16 mouse cellular contexts compared by ENCODE assay signal in the genomic region with DNA sequence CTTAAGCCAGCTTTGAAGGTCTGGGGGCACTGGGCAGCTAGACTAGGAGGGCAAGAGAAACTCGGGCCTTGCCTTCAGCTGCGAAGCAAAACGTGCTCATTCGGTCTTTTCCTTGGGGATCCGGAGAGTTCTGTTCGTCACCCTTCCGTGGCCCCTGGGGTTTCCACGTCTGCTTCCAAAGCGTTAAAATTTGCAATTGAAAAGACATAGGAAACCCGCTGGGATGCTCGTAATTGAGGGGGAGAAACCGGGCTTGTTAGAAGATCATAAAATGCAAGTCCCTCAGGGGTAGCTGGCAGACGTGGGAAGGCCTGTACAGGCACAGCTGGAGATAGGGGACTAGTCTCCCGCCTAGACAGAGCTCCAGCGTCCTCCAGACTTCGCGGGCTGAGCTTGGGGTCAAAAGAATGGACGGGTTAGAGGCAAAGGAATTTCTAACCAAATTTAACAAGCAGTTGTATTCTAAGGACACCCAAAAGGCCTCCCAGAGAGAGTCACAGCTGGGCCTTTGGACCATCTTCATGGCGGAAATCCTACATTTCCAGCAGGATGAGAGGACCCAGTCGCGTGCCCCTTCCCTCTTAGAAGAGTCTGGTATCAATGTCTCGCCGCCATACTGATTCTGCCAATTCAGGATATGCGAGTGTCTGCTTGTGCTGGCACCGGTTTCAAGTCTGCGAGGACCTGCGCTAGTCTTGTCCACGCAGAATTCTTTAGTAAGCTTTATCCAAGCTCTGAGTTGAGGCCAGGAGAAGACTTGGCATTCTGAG. TPM values are rescaled to one million over a fixed set of nuclear protein-coding genes. Genes with fewer than 3 reads are reported as not detected.
DNase-seq lines count a peak whose midpoint lies in the region; ATAC-seq and TF ChIP-seq lines count a peak whose summit lies in the region.
"Had no signal": no experiment of that assay in that cellular context is flagged by ENCODE, and none has a peak within 500 bp of the region (broad histone marks: within the 10 kb centered on the region; RNA-seq: fewer than 3 reads in every experiment).

No protein-coding gene starts in this region.

- intact Hi-C loops in left cerebral cortex, postnatal 14 days (cut with DNase I), result loop anchor here (5.0 to 10.0 kb wide), 3 partner anchors 102 to 845 kb away; partner anchors contain the start of gene Nkx2-4

- peaks cover 94% of the 10 kb centered on the region for H3K27me3 ChIP-seq in forebrain, embryonic 11.5 days (ENCODE audit: control insufficient read depth, insufficient read depth, low read length)
- H3K27me3 ChIP-seq in forebrain, embryonic 15.5 days, result peaks cover 93% of the 10 kb centered on the region
- H3K27me3 ChIP-seq in E14TG2a.4 (ENCODE audit: insufficient read depth, low read length), result peaks cover 96% of the 10 kb centered on the region
- peaks cover 92% of the 10 kb centered on the region for H3K27me3 ChIP-seq in embryonic facial prominence, embryonic 11.5 days (ENCODE audit: control insufficient read depth, insufficient read depth, low read length)
- peaks cover 97% of the 10 kb centered on the region for H3K27me3 ChIP-seq in midbrain, embryonic 12.5 days

- H3K27ac ChIP-seq in forebrain, embryonic 11.5 days (ENCODE audit: low read depth, low read length), result no peak overlapping the region; the same call in 1 of the 2 replicates
- H3K27ac ChIP-seq in forebrain, embryonic 15.5 days (replicated peaks), result no peak overlapping the region
- H3K27ac ChIP-seq in embryonic facial prominence, embryonic 11.5 days (replicated peaks; ENCODE audit: low read depth, low read length), result no peak overlapping the region
- H3K27ac ChIP-seq in midbrain, embryonic 12.5 days (replicated peaks), result peak overlapping the region; percentile 54
- H3K27ac ChIP-seq: heart, embryonic 13.5 days; limb, embryonic 15.5 days had no signal

- H3K4me3 ChIP-seq in forebrain, embryonic 11.5 days (ENCODE audit: low read depth, low read length), result no peak overlapping the region
- no peak overlapping the region for H3K4me3 ChIP-seq in forebrain, embryonic 15.5 days
- H3K4me3 ChIP-seq in E14TG2a.4 (replicated peaks; ENCODE audit: low read length), result peak overlapping the region; percentile 43; the same call in 1 of the 2 replicates
- no peak overlapping the region for H3K4me3 ChIP-seq in embryonic facial prominence, embryonic 11.5 days (ENCODE audit: low read depth, low read length)
- peak overlapping the region; percentile 22; the same call in 1 of the 2 replicates for H3K4me3 ChIP-seq in midbrain, embryonic 12.5 days
- H3K4me3 ChIP-seq: heart, embryonic 13.5 days; limb, embryonic 15.5 days had no signal

- H3K9ac ChIP-seq in forebrain, embryonic 11.5 days (ENCODE audit: low read length), result 0 out of 2 replicates have a peak overlapping the region, but pooled peaks have one; percentile 17
- no peak overlapping the region for H3K9ac ChIP-seq in forebrain, embryonic 15.5 days (replicated peaks)
- H3K9ac ChIP-seq in embryonic facial prominence, embryonic 11.5 days (replicated peaks; ENCODE audit: low read length), result no peak overlapping the region
- H3K9ac ChIP-seq in midbrain, embryonic 12.5 days (replicated peaks), result no peak overlapping the region
- H3K9ac ChIP-seq: heart, embryonic 13.5 days; limb, embryonic 15.5 days had no signal

- peaks cover 22% of the 10 kb centered on the region for H3K4me1 ChIP-seq in forebrain, embryonic 11.5 days (replicated peaks; ENCODE audit: control insufficient read depth, insufficient read depth, low read length)
- H3K4me1 ChIP-seq in forebrain, embryonic 15.5 days, result peaks cover 21% of the 10 kb centered on the region
- H3K4me1 ChIP-seq in E14TG2a.4 (replicated peaks; ENCODE audit: low read depth, low read length), result peaks cover 82% of the 10 kb centered on the region
- H3K4me1 ChIP-seq in embryonic facial prominence, embryonic 11.5 days (ENCODE audit: control insufficient read depth, insufficient read depth, low read length), result peaks cover 3% of the 10 kb centered on the region
- H3K4me1 ChIP-seq in midbrain, embryonic 12.5 days, result peaks cover 43% of the 10 kb centered on the region

- H3K4me2 ChIP-seq in forebrain, embryonic 11.5 days (ENCODE audit: low read depth, low read length, severe bottlenecking), result peak overlapping the region; percentile 8; the same call in 1 of the 2 replicates
- H3K4me2 ChIP-seq in forebrain, embryonic 15.5 days (replicated peaks), result no peak overlapping the region
- no peak overlapping the region for H3K4me2 ChIP-seq in embryonic facial prominence, embryonic 11.5 days (ENCODE audit: low read depth, low read length)
- peak overlapping the region; percentile 26 for H3K4me2 ChIP-seq in midbrain, embryonic 12.5 days (replicated peaks)
- H3K4me2 ChIP-seq: heart, embryonic 13.5 days; limb, embryonic 15.5 days had no signal

- ATAC-seq in forebrain, embryonic 11.5 days (replicated peaks; ENCODE audit: low FRiP score), result no peak
- ATAC-seq in forebrain, embryonic 15.5 days (replicated peaks), result no peak
- no peak for ATAC-seq in embryonic facial prominence, embryonic 11.5 days (replicated peaks; ENCODE audit: insufficient number of reproducible peaks, low FRiP score, low TSS enrichment, low read depth)
- ATAC-seq in midbrain, embryonic 12.5 days (ENCODE audit: low FRiP score, low read depth), result no peak

- no peaks in the 10 kb centered on the region for H3K36me3 ChIP-seq in forebrain, embryonic 11.5 days (ENCODE audit: control insufficient read depth, insufficient read depth, low read length)
- H3K36me3 ChIP-seq in forebrain, embryonic 15.5 days, result no peaks in the 10 kb centered on the region
- no peaks in the 10 kb centered on the region for H3K36me3 ChIP-seq in E14TG2a.4 (ENCODE audit: insufficient read depth, low read length)
- H3K36me3 ChIP-seq in embryonic facial prominence, embryonic 11.5 days (replicated peaks; ENCODE audit: control insufficient read depth, insufficient read depth, low read depth, low read length), result no peaks in the 10 kb centered on the region
- no peaks in the 10 kb centered on the region for H3K36me3 ChIP-seq in midbrain, embryonic 12.5 days
- H3K36me3 ChIP-seq: heart, embryonic 13.5 days; limb, embryonic 15.5 days had no signal

- DNase-seq in forebrain, embryonic 11.5 days (ENCODE audit: low spot score), result no peak
- peak; percentile 24 for DNase-seq in embryonic facial prominence, embryonic 11.5 days (ENCODE audit: low spot score)
- no peak for DNase-seq in left cerebral cortex, postnatal 14 days (ENCODE audit: low spot score in 2 of 2)
- DNase-seq in kidney, postnatal 10 days, result no peak
- DNase-seq in c-Kit-positive CD71-positive TER-119-positive erythroid progenitor cells, embryonic 14.5 days (ENCODE audit: low spot score), result no peak
- DNase-seq: adrenal gland, postnatal 10 days; cerebellum, postnatal 36 days; gastrocnemius, postnatal 10 days; kidney, postnatal 14 days had no signal

- TF ChIP-seq CTCF in E14TG2a.4 (conservative IDR thresholded peaks at IDR 0.05; ENCODE audit: low read length), result no peak

- 1% methylated on average over 28 of the region's 28 CpGs for WGBS in forebrain, embryonic 11.5 days
- 2% methylated on average over 28 of the region's 28 CpGs for WGBS in forebrain, embryonic 15.5 days
- WGBS in embryonic facial prominence, embryonic 11.5 days, result under 1% methylated on average over 28 of the region's 28 CpGs
- under 1% methylated on average over 28 of the region's 28 CpGs for WGBS in midbrain, embryonic 12.5 days

- no peaks in the 10 kb centered on the region for H3K9me3 ChIP-seq in forebrain, embryonic 11.5 days (ENCODE audit: control insufficient read depth, low read length)
- H3K9me3 ChIP-seq in forebrain, embryonic 15.5 days, result no peaks in the 10 kb centered on the region
- no peaks in the 10 kb centered on the region for H3K9me3 ChIP-seq in E14TG2a.4 (ENCODE audit: low read length)
- no peaks in the 10 kb centered on the region for H3K9me3 ChIP-seq in embryonic facial prominence, embryonic 11.5 days (replicated peaks; ENCODE audit: control insufficient read depth, low read length)
- no peaks in the 10 kb centered on the region for H3K9me3 ChIP-seq in midbrain, embryonic 12.5 days
- H3K9me3 ChIP-seq: heart, embryonic 13.5 days; limb, embryonic 15.5 days had no signal

RNA-seq across cellular contexts. Expression of gene Nkx2-2, which starts 4.3 kb away (rescaled TPM):
- polyA plus RNA-seq in forebrain, embryonic 11.5 days (2014; fragmentation: Nextera tagmentation; extraction: Ambion mirVana), result 7.1 and 7.6 TPM in 2 replicates
- 1.5 and 4.1 TPM in 2 replicates for polyA plus RNA-seq in forebrain, embryonic 15.5 days (2015; fragmentation: Nextera tagmentation; extraction: Ambion mirVana)
- polyA plus RNA-seq in embryonic facial prominence, embryonic 11.5 days (2014; fragmentation: Nextera tagmentation; extraction: Ambion mirVana), result 2.8 and 4.2 TPM in 2 replicates
- 9.3 and 14.2 TPM in 2 replicates for polyA plus RNA-seq in midbrain, embryonic 12.5 days (2016; fragmentation: Nextera tagmentation; extraction: Ambion mirVana)
- total RNA-seq in left cerebral cortex, postnatal 14 days (2021), result 10 to 100 TPM in 1 of 2 experiments, 1 to 10 TPM in 1; 9.5 to 11.1 TPM
- total RNA-seq: adrenal gland, postnatal 10 days; monocyte, adult 5-6 weeks had no signal
- polyA plus RNA-seq: heart, embryonic 13.5 days; limb, embryonic 15.5 days; lung, postnatal 0 days had no signal

Comparison
In these comparisons a context has a peak if more than half of its experiments do, and no peak if none do; other contexts are left out.
1. H3K4me2 ChIP-seq: peak in forebrain, embryonic 11.5 days (single experiment) and midbrain, embryonic 12.5 days (single experiment); none in forebrain, embryonic 15.5 days (single experiment) and embryonic facial prominence, embryonic 11.5 days (single experiment).
2. H3K4me3 ChIP-seq: peak in E14TG2a.4 (single experiment) and midbrain, embryonic 12.5 days (single experiment); none in forebrain, embryonic 11.5 days (single experiment), forebrain, embryonic 15.5 days (single experiment) and embryonic facial prominence, embryonic 11.5 days (single experiment).